Mouse (Mus musculus): Measurements from ENCODE around the gene Il4.
A peak's percentile ranks its signal among the peaks of the same experiment; 100 is the strongest.

- TF ChIP-seq CTCF (IDR thresholded peaks at IDR 0.05; ENCODE audit: low read depth) (peak; percentile 74), EP300 (optimal IDR thresholded peaks at IDR 0.05) (no peak)
Observed at GRCm38 (mm10) chr11:53590368-53590768, 28.1 kb downstream of the Il4 start.

Data from stomach, postnatal 0 days (tissue).